Mouse (Mus musculus) limb, embryonic 11.5 days (tissue): ENCODE results near the gene Tmem185b. TPM values are rescaled to one million over a fixed set of nuclear protein-coding genes. Genes with fewer than 3 reads are reported as not detected.
A peak's percentile ranks its signal among the peaks of the same experiment; 100 is the strongest.

Experiments
- ATAC-seq: fragments of 200-750 bp; cut with Nextera tagmentation; 2 replicates; pipeline ENCODE4 v1.8.0; 2017; ENCODE audit warnings: low read depth; ENCODE audit not compliant: insufficient number of reproducible peaks, low FRiP score, low TSS enrichment
- DNase-seq: peaks from one replicate; pipeline ENCODE4 v3.0.0-alpha.2; 2015; ENCODE audit warnings: low spot score
- H3K27ac ChIP-seq: fragments of 300-500 bp; sonication (generic); replicated peaks from 2 replicates; pipeline ENCODE4 v1.5.1; 2014; ENCODE audit warnings: low read depth, mild to moderate bottlenecking, low read length
- H3K27me3 ChIP-seq: fragments of 300-500 bp; sonication (generic); 2 replicates; pipeline ENCODE4 v1.6.1; 2014; ENCODE audit warnings: mild to moderate bottlenecking, low read length, mixed read lengths; ENCODE audit not compliant: control insufficient read depth, insufficient read depth
- H3K36me3 ChIP-seq: fragments of 300-500 bp; sonication (generic); 2 replicates; pipeline ENCODE4 v1.6.1; 2014; ENCODE audit warnings: mild to moderate bottlenecking, low read length, moderate library complexity, mixed read lengths; ENCODE audit not compliant: control insufficient read depth, insufficient read depth
- H3K4me1 ChIP-seq: fragments of 300-500 bp; sonication (generic); 2 replicates; pipeline ENCODE4 v1.6.1; 2014; ENCODE audit warnings: low read length, mixed read lengths; ENCODE audit not compliant: control insufficient read depth, insufficient read depth
- H3K4me2 ChIP-seq: fragments of 300-500 bp; sonication (generic); 2 replicates; pipeline ENCODE4 v1.6.1; 2014; ENCODE audit warnings: low read depth, mild to moderate bottlenecking, moderate library complexity; ENCODE audit not compliant: severe bottlenecking
- H3K4me3 ChIP-seq: fragments of 300-500 bp; sonication (generic); 2 replicates; pipeline ENCODE4 v1.5.1; 2014; ENCODE audit warnings: low read depth, low read length
- H3K9ac ChIP-seq: fragments of 300-500 bp; sonication (generic); 2 replicates; pipeline ENCODE4 v1.6.1; 2014; ENCODE audit warnings: mild to moderate bottlenecking, low read length
- H3K9me3 ChIP-seq: fragments of 300-500 bp; sonication (generic); 2 replicates; pipeline ENCODE4 v1.6.1; 2016; ENCODE audit warnings: low read length; ENCODE audit not compliant: control insufficient read depth
- WGBS: fragments of 180-500 bp; shearing (Covaris S2); extraction: QIAGEN DNeasy Blood & Tissue Kit; methylation state at CpG from one replicate; pipeline ENCODE4 v1.1.7; 2014; 5-methylcytosine and 5-hydroxymethylcytosine counted together
- polyA plus RNA-seq: library from polyadenylated mRNA; unstranded; fragments of >200 nt; fragmentation: Nextera tagmentation; extraction: Ambion mirVana; gene quantifications from 2 replicates; pipeline ENCODE4 v1.2.1, GENCODE M21; 2014

The Tmem185b gene
- polyA plus RNA-seq, result 21.1 and 24.2 TPM in 2 replicates

- H3K27ac ChIP-seq, result 0 out of 2 replicates have a peak within 1 kb of the TSS, but pooled peaks have one; percentile 30
- H3K27me3 ChIP-seq, result no peaks in the 10 kb centered on the region
- DNase-seq (peak; percentile 96), ATAC-seq (peak; percentile 95)
- WGBS, result 1% methylated on average over 82 of the region's 82 CpGs
- peak within 1 kb of the TSS; percentile 79 for H3K9ac ChIP-seq
- peaks cover 9% of the 10 kb centered on the region for H3K4me1 ChIP-seq
- peak within 1 kb of the TSS; percentile 81 for H3K4me2 ChIP-seq
- H3K9me3 ChIP-seq, result no peaks in the 10 kb centered on the region
- peaks cover 5% of the 10 kb centered on the region for H3K36me3 ChIP-seq
- H3K4me3 ChIP-seq, result peak within 1 kb of the TSS; percentile 59
Observed at GRCm38 (mm10) chr1:119525689-119526591, at the start of gene Tmem185b. TSS of gene Tmem185b (plus strand) at chr1:119526160.

GRCm38 (mm10) chr1:119476905-119477353, 49.0 kb upstream of the Tmem185b start:
- WGBS, result 94% methylated on average over 7 of the region's 7 CpGs
- no peak overlapping the region for H3K4me2 ChIP-seq
- peaks cover 2% of the 10 kb centered on the region; the same call in 1 of the 2 replicates for H3K36me3 ChIP-seq
- no peak overlapping the region for H3K4me3 ChIP-seq
- ATAC-seq, result no peak
- no peak overlapping the region for H3K27ac ChIP-seq
- H3K27me3 ChIP-seq, result no peaks in the 10 kb centered on the region
- no peaks in the 10 kb centered on the region for H3K9me3 ChIP-seq
- no peak for DNase-seq
- H3K9ac ChIP-seq, result no peak overlapping the region
- H3K4me1 ChIP-seq, result no peaks in the 10 kb centered on the region

DNA sequence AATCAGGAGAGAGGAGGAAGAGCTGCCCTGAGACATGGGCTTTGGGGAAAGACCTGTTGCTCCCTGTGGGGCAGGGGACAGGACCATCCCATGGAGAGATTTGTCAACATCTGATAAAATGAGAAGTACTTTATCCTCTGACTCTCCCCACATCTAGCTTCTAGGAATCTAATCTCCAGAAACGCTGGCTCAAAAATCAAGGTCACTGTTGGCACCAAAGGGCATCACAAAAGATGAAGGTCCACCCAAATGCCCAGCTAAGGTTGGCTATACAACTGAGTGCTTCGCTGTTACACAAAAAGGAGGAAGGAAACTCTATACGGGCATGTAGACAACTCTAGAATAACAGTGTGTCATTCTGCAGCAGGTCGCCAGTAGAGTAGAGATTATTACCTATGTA, 46.3 kb upstream of the Tmem185b start:
- Histone ChIP-seq H3K4me2 (no peak overlapping the region), H3K9me3 (no peaks in the 10 kb centered on the region), H3K27ac (no peak overlapping the region), H3K4me3 (no peak overlapping the region), H3K36me3 (peaks cover 2% of the 10 kb centered on the region; the same call in 1 of the 2 replicates), H3K27me3 (no peaks in the 10 kb centered on the region), H3K9ac (no peak overlapping the region), H3K4me1 (no peaks in the 10 kb centered on the region)
- ATAC-seq (no peak), DNase-seq (no peak)
- 85% methylated on average over 4 of the region's 4 CpGs for WGBS

GRCm38 (mm10) chr1:119480678-119481077, 45.3 kb upstream of the Tmem185b start:
- WGBS, result 90% methylated on average over 8 of the region's 8 CpGs
- no peaks in the 10 kb centered on the region for H3K9me3 ChIP-seq
- ATAC-seq, result no peak

DNA sequence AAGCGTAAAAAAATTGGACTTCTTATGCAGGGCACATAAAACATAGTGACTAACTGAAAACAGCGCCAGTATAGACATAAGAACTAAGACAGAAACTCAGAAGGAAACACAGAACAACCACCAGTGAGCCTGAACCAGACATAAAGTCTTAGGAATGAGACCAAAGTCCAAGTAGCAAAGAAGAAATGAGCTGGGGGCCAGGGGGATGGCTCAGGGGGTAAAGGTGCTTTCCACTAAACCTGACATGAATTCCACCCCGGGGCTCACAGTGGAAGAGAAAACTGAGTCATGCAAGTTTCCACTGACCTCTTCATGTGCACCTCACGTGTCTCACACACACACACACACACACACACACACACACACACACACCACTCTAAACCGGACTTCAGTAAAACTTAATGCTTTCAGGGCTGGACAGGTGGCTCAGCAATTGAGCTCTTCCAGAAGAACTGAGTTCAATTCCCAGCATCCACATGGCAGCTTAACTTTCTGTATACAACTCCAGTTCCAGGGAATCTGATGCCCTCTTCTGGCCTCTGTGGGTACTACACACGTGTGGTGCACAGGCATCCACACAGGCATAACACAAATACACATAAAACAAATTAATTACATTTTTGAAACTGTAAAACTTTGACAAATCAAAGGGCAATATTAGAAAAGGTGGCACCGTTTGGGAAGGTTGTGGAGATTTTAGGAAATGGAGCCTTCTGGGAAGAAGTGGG, 44.6 kb upstream of the Tmem185b start:
- H3K4me1 ChIP-seq, result peaks cover 2% of the 10 kb centered on the region; the same call in 1 of the 2 replicates
- H3K27ac ChIP-seq, result no peak overlapping the region
- no peaks in the 10 kb centered on the region for H3K9me3 ChIP-seq
- no peaks in the 10 kb centered on the region for H3K27me3 ChIP-seq
- no peak overlapping the region for H3K4me2 ChIP-seq
- H3K9ac ChIP-seq, result no peak overlapping the region
- DNase-seq (no peak), ATAC-seq (no peak)
- H3K36me3 ChIP-seq, result peaks cover 2% of the 10 kb centered on the region; the same call in 1 of the 2 replicates
- H3K4me3 ChIP-seq, result no peak overlapping the region
- WGBS, result 96% methylated on average over 7 of the region's 7 CpGs

More at GRCm38 (mm10) chr1:119480678-119481077, 45.3 kb upstream of the Tmem185b start:
- Histone ChIP-seq H3K4me3 (no peak overlapping the region), H3K36me3 (peaks cover 2% of the 10 kb centered on the region; the same call in 1 of the 2 replicates), H3K9ac (no peak overlapping the region), H3K27me3 (no peaks in the 10 kb centered on the region), H3K4me2 (no peak overlapping the region), H3K4me1 (peaks cover 2% of the 10 kb centered on the region; the same call in 1 of the 2 replicates), H3K27ac (no peak overlapping the region)
- DNase-seq, result no peak

DNA sequence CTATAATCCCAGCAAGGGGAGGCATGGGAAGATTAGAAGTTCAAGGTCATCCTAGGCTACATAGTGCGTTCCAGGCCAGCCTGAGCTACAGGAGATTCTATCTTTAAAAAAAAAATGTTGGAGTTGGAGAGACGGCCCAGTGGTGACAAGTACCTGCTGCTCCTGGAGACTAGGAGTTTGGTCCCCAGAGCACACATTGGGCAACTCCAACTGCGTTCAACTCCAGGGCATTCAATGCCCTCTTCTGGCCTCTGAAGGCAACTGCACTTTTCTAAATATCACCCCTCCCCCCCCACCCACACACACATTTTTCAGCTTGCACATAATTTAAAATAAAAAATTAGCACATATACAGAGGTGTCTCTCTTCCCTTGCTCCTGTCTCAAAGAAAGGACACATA, 43.1 kb upstream of the Tmem185b start:
- DNase-seq (no peak), ATAC-seq (no peak)
- H3K27me3 ChIP-seq, result no peaks in the 10 kb centered on the region
- H3K9me3 ChIP-seq, result no peaks in the 10 kb centered on the region
- H3K27ac ChIP-seq, result no peak overlapping the region
- H3K4me1 ChIP-seq, result peaks cover 11% of the 10 kb centered on the region
- no peak overlapping the region for H3K4me2 ChIP-seq
- H3K9ac ChIP-seq, result no peak overlapping the region
- no peak overlapping the region for H3K4me3 ChIP-seq
- peaks cover 2% of the 10 kb centered on the region; the same call in 1 of the 2 replicates for H3K36me3 ChIP-seq
- WGBS, result 63% methylated on average over 3 of the region's 3 CpGs

GRCm38 (mm10) chr1:119484457-119484856, 41.5 kb upstream of the Tmem185b start:
- peaks cover 14% of the 10 kb centered on the region for H3K4me1 ChIP-seq
- no peaks in the 10 kb centered on the region for H3K27me3 ChIP-seq
- no peak overlapping the region for H3K4me3 ChIP-seq
- WGBS, result 64% methylated on average over 3 of the region's 3 CpGs
- DNase-seq, result peak; percentile 57
- H3K9ac ChIP-seq, result no peak overlapping the region
- no peak overlapping the region for H3K4me2 ChIP-seq
- no peak overlapping the region for H3K27ac ChIP-seq
- no peak for ATAC-seq
- no peaks in the 10 kb centered on the region for H3K9me3 ChIP-seq
- H3K36me3 ChIP-seq, result peaks cover 2% of the 10 kb centered on the region; the same call in 1 of the 2 replicates

- 4% methylated on average over 2 of the region's 2 CpGs for WGBS
- Histone ChIP-seq H3K9ac (no peak overlapping the region), H3K27ac (no peak overlapping the region), H3K4me2 (no peak overlapping the region), H3K36me3 (peaks cover 2% of the 10 kb centered on the region; the same call in 1 of the 2 replicates), H3K27me3 (no peaks in the 10 kb centered on the region), H3K4me1 (peaks cover 16% of the 10 kb centered on the region), H3K9me3 (no peaks in the 10 kb centered on the region), H3K4me3 (no peak overlapping the region)
- DNase-seq, result no peak
- no peak for ATAC-seq
Observed at GRCm38 (mm10) chr1:119485825-119486224, 40.1 kb upstream of the Tmem185b start.
